Mouse (Mus musculus) fat pad, adult 2 months (tissue): ENCODE measurements around the gene Crocc.

Experiments
- DNase-seq: peaks from one replicate; pipeline ENCODE4 v3.0.0-alpha.2; 2011; ENCODE audit warnings: low read depth, low spot score; ENCODE audit errors: extremely low read depth

The Crocc gene

GRCm38 (mm10) chr4:141067516-141068046, 7.2 kb upstream of the Crocc start:
- no peak for DNase-seq

GRCm38 (mm10) chr4:141066709-141067515, 6.6 kb upstream of the Crocc start:
- DNase-seq = no peak

- no peak for DNase-seq
These were observed 4.8 kb upstream of the Crocc start for GRCm38 (mm10) chr4:141065123-141065522.

GRCm38 (mm10) chr4:141064104-141064659, 3.8 kb upstream of the Crocc start:
- DNase-seq = no peak

- DNase-seq = no peak
These were observed 529 bp downstream of the Crocc start for GRCm38 (mm10) chr4:141059616-141060425.

GRCm38 (mm10) chr4:141058835-141059234, 1.5 kb downstream of the Crocc start:
- no peak for DNase-seq

- DNase-seq = no peak
These were observed 3.4 kb downstream of the Crocc start for GRCm38 (mm10) chr4:141056970-141057369.

GRCm38 (mm10) chr4:141053568-141054161, 6.7 kb downstream of the Crocc start:
- DNase-seq = no peak

GRCm38 (mm10) chr4:141053138-141053537, 7.2 kb downstream of the Crocc start:
- no peak for DNase-seq

- DNase-seq = no peak
These were observed 7.9 kb downstream of the Crocc start for GRCm38 (mm10) chr4:141052442-141052841.

GRCm38 (mm10) chr4:141049476-141049835, 10.9 kb downstream of the Crocc start:
- DNase-seq = no peak

GRCm38 (mm10) chr4:141048810-141049475, 11.4 kb downstream of the Crocc start:
- no peak for DNase-seq

GRCm38 (mm10) chr4:141044816-141045215, 15.5 kb downstream of the Crocc start:
- DNase-seq = no peak

GRCm38 (mm10) chr4:141041117-141041516, 19.2 kb downstream of the Crocc start:
- DNase-seq = no peak

- no peak for DNase-seq
These were observed 26.5 kb downstream of the Crocc start for GRCm38 (mm10) chr4:141033606-141034549.

- no peak for DNase-seq
These were observed 28.6 kb downstream of the Crocc start for GRCm38 (mm10) chr4:141031733-141032132.

- no peak for DNase-seq
These were observed 29.7 kb downstream of the Crocc start for GRCm38 (mm10) chr4:141030541-141031206.

GRCm38 (mm10) chr4:141024992-141025391, 35.4 kb downstream of the Crocc start:
- no peak for DNase-seq

- DNase-seq = no peak
These were observed 36.3 kb downstream of the Crocc start for GRCm38 (mm10) chr4:141024052-141024451.
